Mouse (Mus musculus) forebrain, embryonic 14.5 days (tissue): ENCODE measurements around the gene Prdm16. TPM values are rescaled to one million over a fixed set of nuclear protein-coding genes. Genes with fewer than 3 reads are reported as not detected.

Source experiments
- ATAC-seq: fragments of 200-750 bp; cut with Nextera tagmentation; 2 replicates; pipeline ENCODE4 v1.8.0; 2017; ENCODE audit warnings: mild to moderate bottlenecking, moderate library complexity
- DNase-seq: peaks from one replicate; pipeline ENCODE4 v3.0.0-alpha.2; 2015; ENCODE audit warnings: low spot score
- H3K27ac ChIP-seq: fragments of 300-500 bp; sonication (generic); 2 replicates; pipeline ENCODE4 v1.5.1; 2014; ENCODE audit warnings: low read depth, mild to moderate bottlenecking, control low read depth, low read length, moderate library complexity
- H3K27me3 ChIP-seq: fragments of 300-500 bp; sonication (generic); replicated peaks from 2 replicates; pipeline ENCODE4 v1.6.1; 2014; ENCODE audit warnings: low read length, control low read depth, mixed read lengths; ENCODE audit not compliant: control insufficient read depth, insufficient read depth
- H3K36me3 ChIP-seq: fragments of 300-500 bp; sonication (generic); 2 replicates; pipeline ENCODE4 v1.6.1; 2014; ENCODE audit warnings: low read length, control low read depth; ENCODE audit not compliant: control insufficient read depth, insufficient read depth
- H3K4me1 ChIP-seq: fragments of 300-500 bp; sonication (generic); 2 replicates; pipeline ENCODE4 v1.6.1; 2014; ENCODE audit warnings: antibody characterized with exemption, low read length, control low read depth; ENCODE audit not compliant: control insufficient read depth, insufficient read depth
- H3K4me2 ChIP-seq: fragments of 300-500 bp; sonication (generic); 2 replicates; pipeline ENCODE4 v1.6.1; 2014; ENCODE audit warnings: mild to moderate bottlenecking, control low read depth, low read length
- H3K4me3 ChIP-seq: fragments of 300-500 bp; sonication (generic); 2 replicates; pipeline ENCODE4 v1.5.1; 2014; ENCODE audit warnings: low read depth, low read length, control low read depth
- H3K9ac ChIP-seq: fragments of 300-500 bp; sonication (generic); 2 replicates; pipeline ENCODE4 v1.6.1; 2014; ENCODE audit warnings: mild to moderate bottlenecking, low read length, control low read depth, moderate library complexity
- H3K9me3 ChIP-seq: fragments of 300-500 bp; sonication (generic); replicated peaks from 2 replicates; pipeline ENCODE4 v1.6.1; 2016; ENCODE audit warnings: low read length, control low read depth, mixed read lengths; ENCODE audit not compliant: control insufficient read depth
- WGBS: fragments of 180-500 bp; shearing (Covaris S2); extraction: QIAGEN DNeasy Blood & Tissue Kit; methylation state at CpG from one replicate; pipeline ENCODE4 v1.1.7; 2014; 5-methylcytosine and 5-hydroxymethylcytosine counted together
- polyA plus RNA-seq: library from polyadenylated mRNA; unstranded; fragments of >200 nt; fragmentation: Nextera tagmentation; extraction: Ambion mirVana; gene quantifications from 2 replicates; pipeline ENCODE4 v1.2.1, GENCODE M21; 2014

The Prdm16 gene
- polyA plus RNA-seq, 1 experiment from 2014 or later, result 20.6 TPM

- ATAC-seq, result no peak
- no peak overlapping the region for H3K4me2 ChIP-seq
- no peaks in the 10 kb centered on the region for H3K36me3 ChIP-seq
- peaks cover 11% of the 10 kb centered on the region for H3K4me1 ChIP-seq
- 0 out of 2 replicates have a peak, but pooled peaks cover 2% of the 10 kb centered on the region for H3K9me3 ChIP-seq
- 30% methylated on average over 6 of the region's 6 CpGs for WGBS
- H3K9ac ChIP-seq, result no peak overlapping the region
- H3K4me3 ChIP-seq, result no peak overlapping the region
- H3K27ac ChIP-seq, result no peak overlapping the region
- DNase-seq, result no peak
- H3K27me3 ChIP-seq, result peaks cover 46% of the 10 kb centered on the region
These were observed 5.8 kb upstream of the Prdm16 start for GRCm38 (mm10) chr4:154642496-154642895.

GRCm38 (mm10) chr4:154641296-154642110 is 4.8 kb upstream of the Prdm16 start:
- Histone ChIP-seq H3K27ac (no peak overlapping the region), H3K36me3 (no peaks in the 10 kb centered on the region), H3K9me3 (no peaks in the 10 kb centered on the region), H3K4me2 (peak overlapping the region; percentile 83), H3K4me3 (peak overlapping the region; percentile 16; the same call in 1 of the 2 replicates), H3K4me1 (peaks cover 11% of the 10 kb centered on the region), H3K9ac (peak overlapping the region; percentile 50), H3K27me3 (peaks cover 46% of the 10 kb centered on the region)
- ATAC-seq (no peak), DNase-seq (peak; percentile 60)
- WGBS, result 6% methylated on average over 32 of the region's 32 CpGs

GRCm38 (mm10) chr4:154640443-154641295 is 4.0 kb upstream of the Prdm16 start:
- Histone ChIP-seq H3K4me1 (peaks cover 11% of the 10 kb centered on the region), H3K9me3 (no peaks in the 10 kb centered on the region), H3K27me3 (peaks cover 46% of the 10 kb centered on the region), H3K27ac (no peak overlapping the region), H3K4me3 (peak overlapping the region; percentile 16; the same call in 1 of the 2 replicates), H3K4me2 (peak overlapping the region; percentile 83), H3K36me3 (no peaks in the 10 kb centered on the region), H3K9ac (peak overlapping the region; percentile 94)
- 14% methylated on average over 20 of the region's 20 CpGs for WGBS
- DNase-seq, result no peak
- ATAC-seq, result no peak

GRCm38 (mm10) chr4:154639591-154640442 is 3.1 kb upstream of the Prdm16 start:
- peak overlapping the region; percentile 83 for H3K4me2 ChIP-seq
- peak overlapping the region; percentile 66 for H3K4me3 ChIP-seq

GRCm38 (mm10) chr4:154639126-154639525 is 2.5 kb upstream of the Prdm16 start:
- Histone ChIP-seq H3K9ac (peak overlapping the region; percentile 94; the same call in 1 of the 2 replicates), H3K4me2 (peak overlapping the region; percentile 83), H3K4me1 (peaks cover 19% of the 10 kb centered on the region), H3K27me3 (peaks cover 48% of the 10 kb centered on the region), H3K9me3 (no peaks in the 10 kb centered on the region), H3K4me3 (peak overlapping the region; percentile 66), H3K36me3 (no peaks in the 10 kb centered on the region), H3K27ac (no peak overlapping the region)
- no peak for ATAC-seq
- WGBS, result 6% methylated on average over 7 of the region's 7 CpGs
- DNase-seq, result no peak

More at GRCm38 (mm10) chr4:154639591-154640442, 3.1 kb upstream of the Prdm16 start:
- peaks cover 14% of the 10 kb centered on the region for H3K4me1 ChIP-seq
- ATAC-seq (no peak), DNase-seq (no peak)
- 24% methylated on average over 13 of the region's 13 CpGs for WGBS
- peak overlapping the region; percentile 94; the same call in 1 of the 2 replicates for H3K9ac ChIP-seq
- peaks cover 48% of the 10 kb centered on the region for H3K27me3 ChIP-seq
- no peak overlapping the region for H3K27ac ChIP-seq
- H3K36me3 ChIP-seq, result no peaks in the 10 kb centered on the region
- H3K9me3 ChIP-seq, result no peaks in the 10 kb centered on the region

- Histone ChIP-seq H3K9ac (peak overlapping the region; percentile 94), H3K9me3 (no peaks in the 10 kb centered on the region), H3K4me2 (peak overlapping the region; percentile 83), H3K27ac (peak overlapping the region; percentile 95), H3K27me3 (peaks cover 50% of the 10 kb centered on the region), H3K36me3 (no peaks in the 10 kb centered on the region), H3K4me3 (peak overlapping the region; percentile 66), H3K4me1 (peaks cover 24% of the 10 kb centered on the region)
- DNase-seq (peak; percentile 54), ATAC-seq (no peak)
- 8% methylated on average over 15 of the region's 15 CpGs for WGBS
These were observed 1.7 kb upstream of the Prdm16 start for GRCm38 (mm10) chr4:154638320-154638886.

GRCm38 (mm10) chr4:154637468-154638319 is 1.0 kb upstream of the Prdm16 start:
- DNase-seq (no peak), ATAC-seq (no peak)
- H3K27ac ChIP-seq, result peak overlapping the region; percentile 95
- H3K36me3 ChIP-seq, result no peaks in the 10 kb centered on the region
- H3K4me1 ChIP-seq, result peaks cover 31% of the 10 kb centered on the region
- 2% methylated on average over 44 of the region's 73 CpGs for WGBS
- no peaks in the 10 kb centered on the region for H3K9me3 ChIP-seq
- peak overlapping the region; percentile 94 for H3K9ac ChIP-seq
- H3K4me3 ChIP-seq, result peak overlapping the region; percentile 66
- peak overlapping the region; percentile 83 for H3K4me2 ChIP-seq
- H3K27me3 ChIP-seq, result peaks cover 45% of the 10 kb centered on the region
